Mouse (Mus musculus): ENCODE data around the gene Pnmt.

DNA sequence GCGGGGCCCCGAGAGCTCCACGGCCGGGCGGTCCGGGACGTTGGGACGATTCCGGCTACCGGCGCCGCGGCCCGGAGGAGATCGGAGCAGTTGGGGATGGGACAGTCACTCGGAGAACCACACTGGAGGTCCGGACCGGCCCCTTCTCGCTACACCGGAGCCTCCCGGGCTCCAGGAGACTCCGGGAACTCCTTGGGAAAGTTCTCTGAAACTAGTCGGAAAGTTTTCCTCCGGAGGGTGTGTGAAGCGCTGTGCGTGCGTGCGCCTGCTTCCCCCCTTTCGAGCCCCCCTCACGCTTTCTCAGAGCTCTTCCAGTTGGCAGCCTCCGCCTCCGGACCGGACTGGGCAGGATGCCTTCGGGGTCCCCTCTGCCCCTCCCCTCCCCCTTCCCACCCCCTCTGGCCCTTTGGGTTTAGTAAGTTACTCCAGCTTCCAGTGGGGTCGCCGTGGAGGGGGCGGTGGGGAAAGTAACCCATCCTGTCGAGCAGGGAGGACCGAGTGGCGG is 26.6 kb downstream of the Pnmt start:
- TF ChIP-seq ZNF384 (IDR thresholded peaks at IDR 0.05; ENCODE audit: low read depth, low read length): no peak
- no peak for TF ChIP-seq TAL1 (IDR thresholded peaks at IDR 0.05; ENCODE audit: low read length)
- TF ChIP-seq POLR2A (IDR thresholded peaks at IDR 0.05; ENCODE audit: control insufficient read depth in 1 of 2, insufficient read depth in 1 of 2, low read depth in 1 of 2, low read length in 2 of 2, poor library complexity in 1 of 2): no peak
- TF ChIP-seq ZC3H11A (IDR thresholded peaks at IDR 0.05; ENCODE audit: low read depth, low read length): no peak
- no peak for TF ChIP-seq CTCF (IDR thresholded peaks at IDR 0.05 in 2 of 3, conservative IDR thresholded peaks at IDR 0.05 in 1 of 3; ENCODE audit: control insufficient read depth in 1 of 3, insufficient read depth in 1 of 3, low read depth in 2 of 3, low read length in 3 of 3, poor library complexity in 1 of 3, severe bottlenecking in 1 of 3)
- no peak for TF ChIP-seq POLR2AphosphoS2 (IDR thresholded peaks at IDR 0.05; ENCODE audit: low read length)
- no peak for TF ChIP-seq TCF12 (IDR thresholded peaks at IDR 0.05; ENCODE audit: low read depth, low read length)
- TF ChIP-seq TBP (IDR thresholded peaks at IDR 0.05; ENCODE audit: low read depth, low read length): no peak
- no peak for TF ChIP-seq USF2 (IDR thresholded peaks at IDR 0.05; ENCODE audit: borderline replicate concordance in 1 of 2, insufficient read depth in 1 of 2, low read depth in 1 of 2, low read length in 2 of 2)
- TF ChIP-seq UBTF (IDR thresholded peaks at IDR 0.05; ENCODE audit: borderline replicate concordance, insufficient read depth, low read depth, low read length): no peak
- TF ChIP-seq MXI1 (IDR thresholded peaks at IDR 0.05; ENCODE audit: low read depth, low read length): no peak
- TF ChIP-seq MAFK (IDR thresholded peaks at IDR 0.05; ENCODE audit: borderline replicate concordance, low read depth, low read length): no peak

Data from MEL (cell line).